Mouse (Mus musculus) ES-E14 (cell line): ENCODE measurements around the gene Lims1.

Experiments
- CHD2 ChIP-seq: IDR thresholded peaks from 2 replicates; pipeline ENCODE4 v1.6.1; 2014; ENCODE audit warnings: mild to moderate bottlenecking, low read depth, low read length, inconsistent platforms
- ZC3H11A ChIP-seq: IDR thresholded peaks from 2 replicates; pipeline ENCODE4 v1.6.1; 2012; ENCODE audit warnings: low read depth, mild to moderate bottlenecking, inconsistent platforms, low read length, borderline replicate concordance

GRCm38 (mm10) chr10:58379699-58380098 is 56.4 kb downstream of the Lims1 start:
- TF ChIP-seq CHD2 (no peak), ZC3H11A (no peak)
